Mouse (Mus musculus): Measurements from ENCODE around the gene Rhd.

DNA sequence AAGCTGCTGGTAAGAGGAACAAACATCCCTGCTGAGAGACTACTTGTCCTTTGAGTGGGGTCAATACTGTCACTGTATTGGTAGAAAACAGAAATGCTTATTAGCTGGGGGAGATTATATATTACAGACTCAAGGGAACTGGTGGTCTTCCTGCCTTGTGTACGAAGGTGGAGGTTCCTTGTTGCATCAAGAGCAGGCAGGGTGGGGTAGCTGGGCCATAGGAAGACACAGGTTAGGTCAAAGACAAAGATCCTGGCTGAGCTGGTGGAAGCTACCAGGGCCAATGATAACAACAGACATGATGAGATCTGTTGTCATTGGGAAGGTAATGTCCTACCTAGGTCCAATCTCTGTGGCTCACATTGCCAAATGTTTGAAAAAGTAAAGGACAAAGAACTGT is 24.1 kb upstream of the Rhd start:
- TF ChIP-seq CTCF (IDR thresholded peaks at IDR 0.05; ENCODE audit: extremely low read depth, insufficient read depth, insufficient read length, insufficient replicate concordance), result no peak
- TF ChIP-seq POLR2A (IDR thresholded peaks at IDR 0.05; ENCODE audit: low read depth, low read length), result no peak

Data from spleen, adult 2 months (tissue).